Mouse (Mus musculus) lung, postnatal 0 days (tissue): ENCODE results near the gene Fadd.

Source experiments
- CTCF ChIP-seq: IDR thresholded peaks from 2 replicates; pipeline ENCODE4 v1.5.1; 2016; ENCODE audit warnings: antibody characterized with exemption, mild to moderate bottlenecking
- EP300 ChIP-seq: IDR thresholded peaks from 2 replicates; pipeline ENCODE4 v1.6.1; 2016; ENCODE audit warnings: antibody characterized with exemption, mild to moderate bottlenecking, control low read depth

DNA sequence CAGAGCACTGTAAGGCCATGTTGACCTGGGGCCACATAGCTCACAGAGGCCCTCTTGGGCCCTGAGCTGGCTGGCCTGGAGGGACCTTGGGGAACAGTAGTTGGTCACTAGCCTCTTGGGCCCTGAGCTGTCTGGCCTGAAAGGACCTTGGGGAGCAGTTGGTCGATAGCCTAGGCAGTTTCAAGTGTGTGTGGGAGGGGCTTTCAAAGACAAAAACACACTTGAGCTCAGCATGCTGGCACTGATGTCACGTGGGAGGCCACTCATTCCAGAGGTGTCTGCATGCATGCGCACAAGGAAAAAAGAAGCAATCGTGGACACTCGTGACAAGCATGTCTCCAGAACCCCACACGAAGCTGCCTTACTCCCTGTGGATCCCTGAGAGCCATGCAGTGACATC lies 33.1 kb upstream of the Fadd start:
- no peak for TF ChIP-seq CTCF
- no peak for TF ChIP-seq EP300
